ENCODE assay signal across 8 mouse cellular contexts in genomic region chr2:35282214-35282613, GRCm38 (mm10). TPM values are rescaled to one million over a fixed set of nuclear protein-coding genes. Genes with fewer than 3 reads are reported as not detected.
DNase-seq lines count a peak whose midpoint lies in the region; ATAC-seq and TF ChIP-seq lines count a peak whose summit lies in the region.

No protein-coding gene starts in this region.

- H3K4me3 ChIP-seq in ES-E14 (ENCODE audit: insufficient read depth in 1 of 2, low read depth in 1 of 2, low read length in 2 of 2, poor library complexity in 1 of 2, severe bottlenecking in 1 of 2): peak overlapping the region; percentile 54 to 59
- H3K4me3 ChIP-seq in cortical plate, adult 2 months (ENCODE audit: insufficient read depth, low read length): peak overlapping the region; percentile 20; the same call in 1 of the 2 replicates
- H3K4me3 ChIP-seq in kidney, embryonic 16.5 days (ENCODE audit: low read length): peak overlapping the region; percentile 46
- H3K4me3 ChIP-seq in stomach, embryonic 14.5 days (ENCODE audit: low read depth, low read length): peak overlapping the region; percentile 42

- TF ChIP-seq POLR2A in cortical plate, adult 2 months (IDR thresholded peaks at IDR 0.05; ENCODE audit: extremely low read depth, insufficient read depth, low read length): no peak

- H3K9me3 ChIP-seq in ES-E14 (ENCODE audit: control insufficient read depth, insufficient read depth, low read depth, low read length): no peaks in the 10 kb centered on the region
- no peaks in the 10 kb centered on the region for H3K9me3 ChIP-seq in kidney, embryonic 16.5 days (ENCODE audit: low read length)
- no peaks in the 10 kb centered on the region for H3K9me3 ChIP-seq in stomach, embryonic 14.5 days (ENCODE audit: control insufficient read depth, low read depth, low read length)

- peak overlapping the region; percentile 23; the same call in 1 of the 2 replicates for H3K9ac ChIP-seq in ES-E14 (ENCODE audit: insufficient read depth, low read depth, low read length, poor library complexity, severe bottlenecking)
- H3K9ac ChIP-seq in kidney, embryonic 16.5 days (replicated peaks; ENCODE audit: low read length): peak overlapping the region; percentile 61
- peak overlapping the region; percentile 52; the same call in 1 of the 2 replicates for H3K9ac ChIP-seq in stomach, embryonic 14.5 days (replicated peaks; ENCODE audit: low read depth, low read length)

- H3K4me1 ChIP-seq in ES-E14 (ENCODE audit: control insufficient read depth in 2 of 2, insufficient read depth in 2 of 2, low read length in 2 of 2, poor library complexity in 1 of 2): no peaks in the 10 kb centered on the region
- H3K4me1 ChIP-seq in cortical plate, adult 2 months (ENCODE audit: control insufficient read depth, insufficient read depth, low read length): no peaks in the 10 kb centered on the region
- peaks cover 32% of the 10 kb centered on the region for H3K4me1 ChIP-seq in kidney, embryonic 16.5 days (ENCODE audit: insufficient read depth, low read length)
- peaks cover 11% of the 10 kb centered on the region; the same call in 1 of the 2 replicates for H3K4me1 ChIP-seq in stomach, embryonic 14.5 days (ENCODE audit: control insufficient read depth, insufficient read depth, low read length)

- TF ChIP-seq CTCF in cortical plate, adult 2 months (IDR thresholded peaks at IDR 0.05; ENCODE audit: extremely low read depth, insufficient read depth, low read length): no peak

- ATAC-seq in kidney, embryonic 16.5 days (ENCODE audit: low FRiP score, low TSS enrichment): peak; percentile 66
- ATAC-seq in stomach, embryonic 14.5 days (ENCODE audit: insufficient number of reproducible peaks, insufficient read depth, low FRiP score, low read depth): peak; percentile 62; the same call in 1 of the 2 replicates

- in situ Hi-C loops in ES-E14 (cut with MboI; ENCODE audit: low sequenced_read_pairs in 2 of 2, unreplicated experiment in 2 of 2): no loop called here

- no peak overlapping the region for H3K27ac ChIP-seq in ES-E14 (ENCODE audit: insufficient read depth, low read depth, low read length, poor library complexity, severe bottlenecking)
- peak overlapping the region; percentile 49 for H3K27ac ChIP-seq in cortical plate, adult 2 months (ENCODE audit: insufficient read depth, low read length)
- no peak overlapping the region for H3K27ac ChIP-seq in kidney, embryonic 16.5 days (ENCODE audit: low read length)
- no peak overlapping the region for H3K27ac ChIP-seq in stomach, embryonic 14.5 days (ENCODE audit: low read length)

- no peaks in the 10 kb centered on the region for H3K36me3 ChIP-seq in ES-E14 (ENCODE audit: control insufficient read depth, insufficient read depth, low read length, poor library complexity, severe bottlenecking)
- H3K36me3 ChIP-seq in kidney, embryonic 16.5 days (ENCODE audit: insufficient read depth, low read length): 0 out of 2 replicates have a peak, but pooled peaks cover 10% of the 10 kb centered on the region
- H3K36me3 ChIP-seq in stomach, embryonic 14.5 days (ENCODE audit: control insufficient read depth, insufficient read depth, low read length): peaks cover 12% of the 10 kb centered on the region

- H3K27me3 ChIP-seq in kidney, embryonic 16.5 days (ENCODE audit: insufficient read depth, low read length): peaks cover 12% of the 10 kb centered on the region
- H3K27me3 ChIP-seq in stomach, embryonic 14.5 days (ENCODE audit: control insufficient read depth, insufficient read depth, low read length): no peaks in the 10 kb centered on the region

- no peak for DNase-seq in ES-E14 (ENCODE audit: low read depth, low spot score)
- DNase-seq in heart, adult 9 months (ENCODE audit: low spot score in 2 of 2): peak; percentile 88 to 90
- peak; percentile 65 for DNase-seq in lung, postnatal 14 days
- no peak for DNase-seq in frontal cortex, adult 2 months (ENCODE audit: extremely low spot score in 1 of 2, low spot score in 1 of 2)
- no peak for DNase-seq in right cerebral cortex, postnatal 36 days (ENCODE audit: low spot score in 2 of 2)

- H3K4me2 ChIP-seq in kidney, embryonic 16.5 days (replicated peaks; ENCODE audit: low read depth, low read length): peak overlapping the region; percentile 79
- peak overlapping the region; percentile 70 for H3K4me2 ChIP-seq in stomach, embryonic 14.5 days (replicated peaks; ENCODE audit: low read depth, low read length)

- 2% methylated on average over 32 of the region's 32 CpGs for WGBS in kidney, embryonic 16.5 days
- WGBS in stomach, embryonic 14.5 days: 2% methylated on average over 32 of the region's 32 CpGs

TF ChIP-seq in ES-E14, 5 proteins besides CTCF, POLR2A, EP300 and RAD21:
- TF ChIP-seq MAFK (IDR thresholded peaks at IDR 0.05; ENCODE audit: insufficient read depth, low read depth, low read length): no peak
- TF ChIP-seq CHD2 (IDR thresholded peaks at IDR 0.05; ENCODE audit: low read depth, low read length): no peak
- TF ChIP-seq ZC3H11A (IDR thresholded peaks at IDR 0.05; ENCODE audit: borderline replicate concordance, low read depth, low read length): no peak
- no peak for TF ChIP-seq ZNF384 (IDR thresholded peaks at IDR 0.05; ENCODE audit: low read depth, low read length)
- TF ChIP-seq HCFC1 (IDR thresholded peaks at IDR 0.05; ENCODE audit: borderline replicate concordance, insufficient read depth, low read length): no peak

RNA-seq across cellular contexts. Expression of gene Gsn, which starts 26.0 kb away (rescaled TPM):
- 78.2 and 165 TPM in 2 replicates for total RNA-seq in ES-E14 (2012; rRNA removed)
- 96.0 and 134 TPM in 2 replicates for polyA plus RNA-seq in cortical plate, adult 2 months (2012; rRNA removed)
- 149 and 165 TPM in 2 replicates for polyA plus RNA-seq in kidney, embryonic 16.5 days (2015; fragmentation: Nextera tagmentation; extraction: Ambion mirVana)
- 204 and 219 TPM in 2 replicates for polyA plus RNA-seq in stomach, embryonic 14.5 days (2014; fragmentation: Nextera tagmentation; extraction: Ambion mirVana)
- 99.2 and 99.6 TPM in 2 replicates for polyA plus RNA-seq in frontal cortex, adult 2 months (2012; rRNA removed)

RNA-seq across cellular contexts. Expression of gene Stom, which starts 54.6 kb away (rescaled TPM):
- 11.6 and 18.1 TPM in 2 replicates for total RNA-seq in ES-E14 (2012; rRNA removed)
- polyA plus RNA-seq in cortical plate, adult 2 months (2012; rRNA removed): 12.7 and 14.7 TPM in 2 replicates
- polyA plus RNA-seq in kidney, embryonic 16.5 days (2015; fragmentation: Nextera tagmentation; extraction: Ambion mirVana): 36.9 and 40.4 TPM in 2 replicates
- polyA plus RNA-seq in stomach, embryonic 14.5 days (2014; fragmentation: Nextera tagmentation; extraction: Ambion mirVana): 61.2 and 66.1 TPM in 2 replicates
- 16.9 and 20.3 TPM in 2 replicates for polyA plus RNA-seq in frontal cortex, adult 2 months (2012; rRNA removed)

Comparison
In these comparisons a context has a peak if more than half of its experiments do, and no peak if none do; other contexts are left out.
1. DNase-seq: peak in heart, adult 9 months (2 of 2) and lung, postnatal 14 days (single experiment); none in ES-E14 (single experiment), frontal cortex, adult 2 months (0 of 2) and right cerebral cortex, postnatal 36 days (0 of 2).
2. Peak in every context shown above with its lines, with median percentiles within 50 percentile points of each other: H3K4me3 ChIP-seq and H3K9ac ChIP-seq.